Mouse (Mus musculus) lung, postnatal 0 days (tissue): ENCODE data around the gene Cul4a. TPM values are rescaled to one million over a fixed set of nuclear protein-coding genes. Genes with fewer than 3 reads are reported as not detected.
"Not testable (repeated sequence)": the region's sequence is repeated elsewhere in the genome, so short reads cannot be mapped to it uniquely, and the experiment has no call there.

ENCODE experiments used
- ATAC-seq: fragments of 200-750 bp; cut with Nextera tagmentation; 2 replicates; pipeline ENCODE4 v1.8.0; 2017; ENCODE audit warnings: moderate library complexity
- DNase-seq: peaks from one replicate; pipeline ENCODE4 v3.0.0-alpha.2; 2016; ENCODE audit warnings: low spot score
- H3K27ac ChIP-seq: fragments of 300-500 bp; sonication (generic); 2 replicates; pipeline ENCODE4 v1.5.1; 2014; ENCODE audit warnings: antibody characterized with exemption, mild to moderate bottlenecking, low read length, mixed read lengths
- H3K27me3 ChIP-seq: fragments of 300-500 bp; sonication (generic); replicated peaks from 2 replicates; pipeline ENCODE4 v1.6.1; 2014; ENCODE audit warnings: low read length, mixed read lengths; ENCODE audit not compliant: insufficient read depth
- H3K36me3 ChIP-seq: fragments of 300-500 bp; sonication (generic); 2 replicates; pipeline ENCODE4 v1.6.1; 2014; ENCODE audit warnings: low read length, mixed read lengths; ENCODE audit not compliant: insufficient read depth
- H3K4me1 ChIP-seq: fragments of 300-500 bp; sonication (generic); 2 replicates; pipeline ENCODE4 v1.6.1; 2014; ENCODE audit warnings: antibody characterized with exemption, low read depth, low read length, mixed read lengths; ENCODE audit not compliant: insufficient read depth
- H3K4me2 ChIP-seq: fragments of 300-500 bp; sonication (generic); replicated peaks from 2 replicates; pipeline ENCODE4 v1.6.1; 2014; ENCODE audit warnings: low read depth, mild to moderate bottlenecking, low read length, moderate library complexity, mixed read lengths
- H3K4me3 ChIP-seq: fragments of 300-500 bp; sonication (generic); 2 replicates; pipeline ENCODE4 v1.5.1; 2014; ENCODE audit warnings: low read depth, low read length
- H3K9ac ChIP-seq: fragments of 300-500 bp; sonication (generic); replicated peaks from 2 replicates; pipeline ENCODE4 v1.6.1; 2014; ENCODE audit warnings: low read depth, mild to moderate bottlenecking
- H3K9me3 ChIP-seq: fragments of 300-500 bp; sonication (generic); 2 replicates; pipeline ENCODE4 v1.6.1; 2016; ENCODE audit warnings: low read length, mixed read lengths
- CTCF ChIP-seq: IDR thresholded peaks from 2 replicates; pipeline ENCODE4 v1.5.1; 2016; ENCODE audit warnings: antibody characterized with exemption, mild to moderate bottlenecking
- EP300 ChIP-seq: IDR thresholded peaks from 2 replicates; pipeline ENCODE4 v1.6.1; 2016; ENCODE audit warnings: antibody characterized with exemption, mild to moderate bottlenecking, control low read depth
- WGBS: fragments of 180-500 bp; shearing (Covaris S2); extraction: QIAGEN DNeasy Blood & Tissue Kit; methylation state at CpG from one replicate; pipeline ENCODE4 v1.1.7; 2014; 5-methylcytosine and 5-hydroxymethylcytosine counted together
- polyA plus RNA-seq: library from polyadenylated mRNA; unstranded; fragments of >200 nt; fragmentation: Nextera tagmentation; extraction: Ambion mirVana; gene quantifications from 2 replicates; pipeline ENCODE4 v1.2.1, GENCODE M21; 2015

Cul4a gene
- polyA plus RNA-seq, 1 experiment from 2014 or later = 59.5 TPM

- no peak overlapping the region for H3K4me2 ChIP-seq
- 62% methylated on average over 8 of the region's 8 CpGs for WGBS
- DNase-seq (peak; percentile 57), ATAC-seq (peak; percentile 81)
- TF ChIP-seq EP300 (no peak), CTCF (no peak)
- peak overlapping the region; percentile 7; the same call in 1 of the 2 replicates for H3K27ac ChIP-seq
- no peaks in the 10 kb centered on the region for H3K4me1 ChIP-seq
- no peaks in the 10 kb centered on the region for H3K9me3 ChIP-seq
- H3K27me3 ChIP-seq = no peaks in the 10 kb centered on the region
- no peak overlapping the region for H3K4me3 ChIP-seq
- H3K9ac ChIP-seq = no peak overlapping the region
- H3K36me3 ChIP-seq = peaks cover 46% of the 10 kb centered on the region
These were observed 19.5 kb downstream of the Cul4a start for GRCm38 (mm10) chr8:13124897-13125296.

- not testable (repeated sequence) for H3K4me1 ChIP-seq, H3K27ac ChIP-seq, H3K4me3 ChIP-seq, H3K9me3 ChIP-seq, ATAC-seq, H3K9ac ChIP-seq, H3K27me3 ChIP-seq, H3K4me2 ChIP-seq
- peaks cover 80% of the 10 kb centered on the region for H3K36me3 ChIP-seq
- peak; percentile 66 for TF ChIP-seq CTCF
- WGBS = 67% methylated on average over 9 of the region's 9 CpGs
- peak; percentile 43 for DNase-seq
These were observed 26.8 kb downstream of the Cul4a start for GRCm38 (mm10) chr8:13132220-13132619.

- 87% methylated on average over 6 of the region's 6 CpGs for WGBS
- H3K4me1 ChIP-seq = no peaks in the 10 kb centered on the region
- no peak for TF ChIP-seq EP300
- TF ChIP-seq CTCF = no peak
- H3K4me3 ChIP-seq = no peak overlapping the region
- H3K27me3 ChIP-seq = no peaks in the 10 kb centered on the region
- DNase-seq (no peak), ATAC-seq (no peak)
- peaks cover 83% of the 10 kb centered on the region for H3K36me3 ChIP-seq
- H3K9ac ChIP-seq = no peak overlapping the region
- H3K9me3 ChIP-seq = no peaks in the 10 kb centered on the region
- H3K27ac ChIP-seq = no peak overlapping the region
- no peak overlapping the region for H3K4me2 ChIP-seq
These were observed 34.3 kb downstream of the Cul4a start for GRCm38 (mm10) chr8:13139641-13140182.

GRCm38 (mm10) chr8:13141681-13142080 is 36.3 kb downstream of the Cul4a start:
- WGBS = 84% methylated on average over 5 of the region's 5 CpGs
- H3K4me2 ChIP-seq = no peak overlapping the region
- H3K4me3 ChIP-seq = no peak overlapping the region
- TF ChIP-seq CTCF = no peak
- TF ChIP-seq EP300 = no peak
- no peak overlapping the region for H3K9ac ChIP-seq
- no peak overlapping the region for H3K27ac ChIP-seq
- no peaks in the 10 kb centered on the region for H3K4me1 ChIP-seq
- no peaks in the 10 kb centered on the region for H3K27me3 ChIP-seq
- H3K36me3 ChIP-seq = peaks cover 82% of the 10 kb centered on the region
- DNase-seq (no peak), ATAC-seq (no peak)
- no peaks in the 10 kb centered on the region for H3K9me3 ChIP-seq

- no peak overlapping the region for H3K4me3 ChIP-seq
- 87% methylated on average over 2 of the region's 2 CpGs for WGBS
- H3K27me3 ChIP-seq = no peaks in the 10 kb centered on the region
- peaks cover 28% of the 10 kb centered on the region for H3K36me3 ChIP-seq
- DNase-seq (no peak), ATAC-seq (no peak)
- H3K9me3 ChIP-seq = no peaks in the 10 kb centered on the region
- TF ChIP-seq EP300 = no peak
- H3K4me2 ChIP-seq = no peak overlapping the region
- H3K9ac ChIP-seq = no peak overlapping the region
- no peak overlapping the region for H3K27ac ChIP-seq
- H3K4me1 ChIP-seq = no peaks in the 10 kb centered on the region
These were observed 43.1 kb downstream of the Cul4a start for GRCm38 (mm10) chr8:13148476-13148875.

GRCm38 (mm10) chr8:13149287-13149686 is 43.9 kb downstream of the Cul4a start:
- no peaks in the 10 kb centered on the region for H3K4me1 ChIP-seq
- H3K9me3 ChIP-seq = no peaks in the 10 kb centered on the region
- no peaks in the 10 kb centered on the region for H3K27me3 ChIP-seq
- WGBS = 92% methylated on average over 2 of the region's 2 CpGs
- peaks cover 23% of the 10 kb centered on the region for H3K36me3 ChIP-seq
- H3K4me3 ChIP-seq = no peak overlapping the region
- ATAC-seq (no peak), DNase-seq (no peak)
- no peak for TF ChIP-seq EP300
- peak; percentile 30 for TF ChIP-seq CTCF
- H3K9ac ChIP-seq = no peak overlapping the region
- H3K4me2 ChIP-seq = no peak overlapping the region
- H3K27ac ChIP-seq = no peak overlapping the region

- Histone ChIP-seq H3K9ac (no peak overlapping the region), H3K4me3 (no peak overlapping the region), H3K4me2 (no peak overlapping the region), H3K36me3 (peaks cover 17% of the 10 kb centered on the region), H3K9me3 (no peaks in the 10 kb centered on the region), H3K27ac (no peak overlapping the region), H3K27me3 (no peaks in the 10 kb centered on the region), H3K4me1 (no peaks in the 10 kb centered on the region)
- 56% methylated on average over 5 of the region's 5 CpGs for WGBS
- no peak for TF ChIP-seq CTCF
- no peak for TF ChIP-seq EP300
- DNase-seq (no peak), ATAC-seq (no peak)
These were observed 44.4 kb downstream of the Cul4a start for GRCm38 (mm10) chr8:13149866-13150265.
